Mouse (Mus musculus): ENCODE data around the gene Rho.

Gene Rho

GRCm38 (mm10) chr6:115956922-115957601, 25.5 kb downstream of the Rho start:
- DNase-seq: peak; percentile 79 to 85

- DNase-seq: no peak
Observed at GRCm38 (mm10) chr6:115957681-115958080, 26.1 kb downstream of the Rho start.

DNA sequence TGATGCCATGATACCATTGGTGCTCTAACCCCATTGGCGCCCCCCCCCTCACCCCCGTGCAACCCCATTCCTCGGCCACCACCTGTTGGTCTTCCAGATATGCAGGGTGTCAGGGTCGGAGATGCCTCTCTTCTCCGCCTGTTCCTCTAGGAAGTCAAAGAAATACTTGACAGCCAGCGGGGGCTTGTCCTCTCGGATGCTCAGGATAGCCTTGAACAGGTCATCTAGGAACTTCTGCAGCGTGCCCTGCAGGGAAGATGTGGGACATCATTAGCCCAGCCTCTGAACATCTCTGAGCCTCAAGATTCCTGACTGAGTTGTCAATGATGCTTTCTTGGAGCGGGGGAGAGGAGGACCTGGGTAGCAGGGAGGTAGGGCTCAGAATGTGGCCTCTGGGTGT, 26.9 kb downstream of the Rho start:
- DNase-seq: no peak

DNA sequence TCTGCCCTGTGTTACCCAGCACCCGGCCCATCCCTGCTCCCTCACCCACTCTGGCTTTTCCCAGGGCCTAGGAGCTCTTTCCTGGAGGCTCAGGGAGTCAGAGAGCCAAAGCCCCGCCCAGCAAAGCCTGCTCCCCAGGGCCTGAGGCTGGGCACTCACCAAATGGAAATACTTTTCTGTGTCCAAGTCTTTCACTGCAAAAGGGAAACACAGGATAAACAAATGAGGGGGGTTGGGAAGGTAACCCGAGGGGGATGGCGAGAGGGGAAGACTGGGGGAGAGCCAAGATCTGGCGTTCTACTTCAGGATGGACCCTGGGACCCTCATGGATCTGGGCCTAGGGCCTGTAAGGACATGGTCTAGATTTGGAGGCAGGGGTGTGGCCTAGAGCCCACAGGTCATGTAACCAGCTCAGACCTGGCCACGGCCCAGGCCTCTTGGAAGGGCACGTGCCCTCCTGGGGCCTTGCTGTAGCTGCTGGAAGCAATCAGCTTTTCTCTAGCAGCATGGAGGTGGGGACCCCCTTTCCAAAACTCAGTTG, 27.7 kb downstream of the Rho start:
- DNase-seq: peak; percentile 62 to 68

- no peak for DNase-seq
Observed at GRCm38 (mm10) chr6:115960322-115960721, 28.8 kb downstream of the Rho start.

DNA sequence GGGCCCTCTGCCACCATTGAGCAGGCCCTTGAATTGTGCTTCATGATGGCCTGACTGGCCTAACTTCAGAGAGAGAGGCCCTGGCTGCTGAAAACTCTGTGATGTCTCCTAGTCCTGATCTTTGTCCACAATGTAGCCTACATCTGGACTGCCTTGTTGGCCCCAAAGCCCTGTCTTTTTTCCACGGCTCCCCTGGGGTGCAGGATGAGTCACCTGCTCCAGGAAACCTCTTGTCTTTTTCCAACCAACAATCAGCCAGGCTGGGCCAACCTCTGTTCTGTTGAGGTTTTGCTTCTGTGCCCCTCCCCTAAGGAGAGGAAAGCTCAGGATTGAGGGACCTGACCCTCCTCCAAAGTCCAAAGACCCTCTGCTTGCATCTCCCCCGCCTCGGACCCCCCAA, 30.2 kb downstream of the Rho start:
- DNase-seq: no peak

GRCm38 (mm10) chr6:115962439-115963085, 31.0 kb downstream of the Rho start:
- no peak for DNase-seq

DNA sequence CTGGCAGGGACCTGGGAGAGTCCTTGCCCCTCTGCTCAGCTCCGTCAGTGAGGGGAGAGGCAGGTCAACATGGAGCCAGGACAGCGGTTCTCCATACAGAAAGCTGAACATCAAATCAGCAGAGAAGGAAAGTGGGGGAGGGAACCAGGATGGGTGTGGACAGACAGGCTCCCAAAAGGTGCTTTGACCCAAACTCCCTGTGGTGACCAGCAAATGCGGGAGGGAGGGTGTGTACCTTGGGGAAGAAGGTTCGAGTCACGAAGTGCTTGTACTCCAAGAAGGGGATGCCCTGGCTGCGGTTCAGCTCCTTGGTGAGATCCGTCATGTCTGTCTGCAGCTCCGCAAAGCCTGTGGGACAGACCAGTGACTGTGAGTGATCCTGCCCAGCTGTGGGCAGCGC, 32.1 kb downstream of the Rho start:
- no peak for DNase-seq

DNA sequence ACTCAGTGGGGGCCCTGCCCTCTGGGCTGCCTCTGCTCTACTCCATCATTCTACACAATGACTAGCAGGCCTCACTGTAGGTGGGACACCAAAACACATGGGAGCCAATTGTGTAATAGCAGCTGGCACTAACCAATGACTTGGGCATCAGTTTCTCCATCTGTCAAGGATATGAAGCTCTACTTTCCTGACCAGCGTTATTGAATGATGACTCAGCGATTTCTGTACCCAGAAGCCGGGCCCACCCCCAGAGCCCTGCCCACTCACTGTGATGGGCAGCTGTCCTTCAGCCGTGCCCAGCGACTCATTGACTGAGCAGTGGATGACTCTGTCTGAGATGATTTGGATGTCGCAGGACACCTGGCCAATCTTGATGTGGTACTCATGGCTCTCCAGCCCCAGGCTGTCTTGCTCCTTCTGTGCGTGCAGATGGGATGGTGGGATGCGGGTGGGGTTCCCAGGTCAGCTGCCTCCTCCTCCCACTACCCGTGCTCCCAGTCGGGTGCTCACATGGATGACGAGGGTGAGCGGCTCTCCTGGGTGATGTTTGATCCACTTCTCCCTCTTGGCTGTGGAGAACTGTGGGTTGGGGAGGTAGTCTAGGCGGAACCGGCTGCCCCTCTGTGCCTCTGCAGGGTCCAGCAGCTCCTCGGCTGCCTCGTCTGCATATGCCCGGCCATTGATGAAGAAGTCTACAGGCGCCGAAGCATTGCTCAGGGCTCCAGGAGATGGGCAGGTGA, 34.8 kb downstream of the Rho start:
- no peak for DNase-seq

DNA sequence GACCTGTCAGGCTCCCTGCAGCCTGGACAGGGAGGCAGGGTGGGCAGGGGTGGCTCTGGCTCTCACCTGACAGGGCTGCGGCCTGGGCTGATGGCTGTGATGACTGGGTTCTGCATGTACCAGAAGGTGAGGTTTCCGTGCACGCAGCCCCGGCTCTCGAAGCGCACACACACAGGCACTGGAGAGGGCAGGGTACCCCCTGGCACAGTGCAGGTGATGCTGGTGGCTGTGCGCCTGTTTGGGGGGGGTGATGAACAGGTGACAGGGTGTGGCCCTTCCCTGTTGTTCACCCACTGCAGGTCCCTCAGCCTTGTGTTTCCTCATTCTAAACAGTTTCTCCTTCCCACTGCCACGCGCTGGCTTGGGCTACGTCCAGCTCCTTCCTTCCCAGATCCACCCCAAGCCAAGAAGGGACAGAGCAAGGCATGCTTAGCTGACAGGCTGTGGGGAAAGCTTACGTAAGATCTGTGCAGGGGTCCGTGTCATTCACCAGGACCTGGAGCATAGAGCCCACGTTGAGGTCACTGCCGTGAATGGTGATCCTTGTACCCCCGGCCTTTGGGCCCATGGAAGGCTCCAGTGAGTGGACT, 35.8 kb downstream of the Rho start:
- DNase-seq: peak; percentile 53 to 58

- DNase-seq: peak; percentile 77 to 78
Observed at GRCm38 (mm10) chr6:115968086-115968485, 36.5 kb downstream of the Rho start.

DNA sequence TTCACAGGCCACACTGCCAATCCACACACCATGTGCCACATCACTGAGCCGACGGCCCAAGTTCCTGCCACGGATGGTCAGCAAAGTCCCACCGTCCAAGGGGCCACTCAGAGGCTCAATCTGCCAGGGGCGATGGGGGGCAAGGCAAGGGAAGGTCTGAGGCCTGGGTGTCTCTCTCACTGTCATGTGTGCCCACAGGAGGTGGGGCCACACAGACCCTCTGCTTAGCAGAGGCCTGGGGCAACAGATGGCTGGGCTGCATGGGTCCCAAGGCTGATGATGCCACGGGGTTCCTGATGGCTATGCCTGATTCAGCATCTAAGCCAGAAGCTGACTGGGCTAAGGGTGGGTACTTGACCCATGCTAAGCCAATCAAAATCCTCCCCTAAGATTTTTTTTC, 37.2 kb downstream of the Rho start:
- peak in 1 of 2 experiments; percentile 34 for DNase-seq

DNA sequence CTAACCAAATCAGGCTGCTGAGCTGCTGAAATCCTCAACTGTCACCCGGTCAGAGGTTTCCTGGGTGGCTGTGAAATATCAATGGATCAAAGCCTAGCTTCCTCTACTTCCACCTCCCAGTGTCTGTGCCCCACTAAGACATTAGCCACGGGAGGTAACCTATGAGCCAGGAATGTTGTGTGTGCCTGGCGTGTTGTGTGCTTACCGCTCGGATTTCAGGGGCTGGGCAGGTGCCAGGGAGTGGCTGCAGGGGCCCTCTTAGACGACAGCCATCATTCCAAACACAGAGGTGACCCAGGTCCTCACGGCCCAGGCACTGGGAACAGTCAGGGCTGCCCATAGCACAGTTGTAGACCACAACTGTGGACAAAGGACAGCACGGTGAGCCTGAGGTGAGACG, 37.6 kb downstream of the Rho start:
- peak in 1 of 2 experiments; percentile 31 for DNase-seq

DNA sequence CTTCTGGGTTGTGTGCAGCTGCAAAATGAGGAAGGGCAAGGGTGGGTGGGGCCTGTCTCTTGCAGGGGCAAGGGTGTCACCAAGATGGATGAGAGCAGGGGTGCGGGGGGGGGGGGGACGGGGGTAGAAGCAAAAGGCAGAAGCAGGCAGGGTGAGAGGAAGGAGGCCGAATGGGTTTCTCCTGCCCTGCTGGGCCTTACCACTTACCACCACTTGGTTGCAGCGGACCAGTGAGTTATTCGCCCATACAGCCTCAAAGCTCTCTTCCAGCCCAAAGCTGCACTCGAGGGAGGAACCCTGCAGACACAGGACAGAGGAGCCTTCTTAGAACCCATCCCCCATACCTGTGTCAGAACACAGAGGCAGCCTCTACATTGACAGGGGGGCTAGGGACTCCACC, 38.4 kb downstream of the Rho start:
- DNase-seq: no peak

GRCm38 (mm10) chr6:115971273-115972060, 39.9 kb downstream of the Rho start:
- DNase-seq: no peak

DNA sequence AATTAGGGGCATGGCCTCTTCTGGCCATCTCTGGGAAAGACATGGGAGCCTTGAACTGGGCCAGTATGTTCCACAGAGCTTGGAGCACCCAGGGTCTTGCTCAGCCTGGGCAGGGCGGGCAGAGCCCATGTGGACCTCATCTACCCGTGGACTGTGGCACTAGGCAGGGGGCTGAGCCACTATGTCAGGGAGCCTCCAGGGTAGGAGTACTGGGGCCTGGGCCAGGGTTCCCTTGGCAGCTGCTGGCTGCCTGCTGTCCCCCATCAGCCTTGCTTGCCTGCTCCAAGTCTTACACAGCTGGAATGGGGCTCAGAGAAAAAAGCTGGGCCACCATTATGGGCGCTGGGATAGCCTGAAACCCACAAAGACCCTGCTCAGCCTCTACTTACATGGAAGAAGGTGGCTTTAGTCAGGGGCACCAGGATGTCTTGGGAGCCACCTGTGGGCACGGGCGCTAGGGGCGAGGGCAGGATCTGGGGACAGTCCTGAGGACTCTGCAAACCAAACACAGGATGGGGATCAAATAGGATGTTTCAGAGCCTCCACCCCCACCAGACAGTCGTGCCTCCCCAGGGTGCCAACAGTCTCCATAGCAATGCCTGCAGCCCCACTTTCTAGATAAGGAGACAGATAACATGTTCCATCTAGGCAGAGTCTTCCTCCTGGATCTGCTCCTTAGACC, 40.7 kb downstream of the Rho start:
- DNase-seq: no peak

DNA sequence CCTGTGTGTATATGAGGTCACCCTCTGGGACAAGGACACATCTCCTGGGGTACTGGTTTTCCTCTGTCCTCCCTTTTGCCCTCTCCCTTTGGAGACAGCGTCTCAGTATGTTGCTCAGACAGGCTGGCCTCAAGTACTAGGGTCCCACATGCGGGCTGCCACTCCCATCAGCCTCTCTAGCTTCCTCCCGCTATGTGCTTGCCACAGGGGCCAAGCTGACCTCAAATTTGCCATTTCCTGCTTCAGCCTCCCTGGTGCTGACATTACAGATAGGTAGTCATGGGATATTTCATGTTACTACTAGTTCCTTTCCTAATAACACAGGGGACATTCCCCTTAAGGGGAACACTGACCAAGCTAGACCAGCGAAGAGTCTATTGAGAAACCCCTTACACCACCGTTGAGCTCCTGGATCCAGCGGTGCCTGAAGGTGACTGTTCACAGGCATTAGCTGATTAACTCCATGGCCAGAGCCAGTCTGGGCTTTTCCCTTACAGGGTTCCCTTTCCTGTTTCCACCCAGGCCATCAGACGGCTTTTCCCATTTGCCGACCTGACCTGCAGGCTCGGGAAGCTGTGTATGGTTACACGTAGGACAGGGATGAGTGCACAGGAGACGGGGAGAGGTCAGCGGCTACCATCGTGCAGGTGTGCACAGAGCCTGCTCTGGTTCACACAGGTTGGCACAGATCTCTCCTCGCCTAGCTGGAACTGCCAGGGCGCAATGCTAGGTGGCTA, 41.8 kb downstream of the Rho start:
- no peak for DNase-seq

DNA sequence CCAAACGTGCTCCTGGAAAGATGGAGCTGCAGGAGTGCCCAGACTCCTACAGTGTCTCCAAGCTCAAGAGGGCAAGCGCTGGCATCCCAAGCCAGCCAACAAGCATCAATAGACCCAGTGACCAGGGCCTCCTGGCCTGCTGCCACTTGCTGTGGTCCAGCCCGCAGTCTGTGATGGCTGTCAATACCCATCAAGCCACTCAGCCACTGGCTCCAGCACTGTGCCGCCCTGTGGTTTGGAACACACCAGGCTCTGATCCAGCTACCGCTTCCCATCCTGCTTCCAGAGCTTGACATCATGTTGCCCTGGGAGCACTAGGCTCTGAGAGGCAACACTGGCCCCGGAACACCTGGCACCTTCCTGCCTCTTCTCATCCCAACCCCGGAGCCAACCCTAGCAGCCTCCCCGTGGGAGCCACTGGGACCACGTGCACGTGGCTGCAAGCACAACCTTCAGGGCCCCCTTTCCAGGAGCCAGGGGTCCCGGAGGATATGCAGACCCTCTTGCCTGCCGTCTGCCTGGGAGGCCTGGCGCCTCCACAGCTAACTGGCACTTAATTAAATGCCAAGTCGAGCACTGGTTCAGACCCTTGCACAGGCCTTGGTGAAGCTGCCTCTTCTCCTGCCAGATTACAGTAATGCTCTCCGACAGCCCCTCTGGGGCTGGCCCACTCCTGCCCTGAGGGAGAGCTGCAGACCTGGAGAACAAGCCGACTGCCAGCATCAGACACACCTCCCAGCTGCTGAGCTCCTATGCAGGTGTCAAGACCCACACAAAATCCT, 42.5 kb downstream of the Rho start:
- DNase-seq: no peak

GRCm38 (mm10) chr6:115975606-115976005, 44.1 kb downstream of the Rho start:
- DNase-seq: no peak

- DNase-seq: no peak
Observed at GRCm38 (mm10) chr6:115977810-115978209, 46.3 kb downstream of the Rho start.
